Mouse (Mus musculus) frontal cortex, postnatal 25 days (tissue): ENCODE results near the gene Slc7a9.

Experiments
- DNase-seq, 2 experiments: peaks; one replicate each; pipeline ENCODE4 v3.0.0; 2022; ENCODE audit warnings: low spot score in 2 of 2

Slc7a9 gene

GRCm38 (mm10) chr7:35447996-35448846, at the start of gene Slc7a9:
Slc7a9 (plus strand) TSS chr7:35448796.
- no peak for DNase-seq

GRCm38 (mm10) chr7:35401169-35401568, 47.4 kb upstream of the Slc7a9 start:
- no peak for DNase-seq

- no peak for DNase-seq
These were observed 33.4 kb upstream of the Slc7a9 start for GRCm38 (mm10) chr7:35415226-35415625.

GRCm38 (mm10) chr7:35415801-35416653, 32.6 kb upstream of the Slc7a9 start:
- DNase-seq = no peak

GRCm38 (mm10) chr7:35416654-35416948, 32.0 kb upstream of the Slc7a9 start:
- no peak for DNase-seq

GRCm38 (mm10) chr7:35423071-35423470, 25.5 kb upstream of the Slc7a9 start:
- no peak for DNase-seq

- DNase-seq = no peak
These were observed 20.4 kb upstream of the Slc7a9 start for GRCm38 (mm10) chr7:35428146-35428545.

GRCm38 (mm10) chr7:35435266-35435665, 13.3 kb upstream of the Slc7a9 start:
- no peak for DNase-seq

GRCm38 (mm10) chr7:35447501-35447900, 1.1 kb upstream of the Slc7a9 start:
- DNase-seq = no peak

- DNase-seq = no peak
These were observed 271 bp downstream of the Slc7a9 start for GRCm38 (mm10) chr7:35448867-35449266.

GRCm38 (mm10) chr7:35456091-35456814, 7.7 kb downstream of the Slc7a9 start:
- DNase-seq = no peak

- DNase-seq = no peak
These were observed 12.4 kb downstream of the Slc7a9 start for GRCm38 (mm10) chr7:35460971-35461370.

GRCm38 (mm10) chr7:35465027-35465426, 16.4 kb downstream of the Slc7a9 start:
- DNase-seq = no peak

- DNase-seq = no peak
These were observed 19.3 kb downstream of the Slc7a9 start for GRCm38 (mm10) chr7:35467856-35468255.

GRCm38 (mm10) chr7:35470794-35471193, 22.2 kb downstream of the Slc7a9 start:
- no peak for DNase-seq

GRCm38 (mm10) chr7:35476457-35476856, 27.9 kb downstream of the Slc7a9 start:
- DNase-seq = no peak

GRCm38 (mm10) chr7:35485126-35485525, 36.5 kb downstream of the Slc7a9 start:
- no peak for DNase-seq

- DNase-seq = no peak
These were observed 38.0 kb downstream of the Slc7a9 start for GRCm38 (mm10) chr7:35486553-35486952.

GRCm38 (mm10) chr7:35490186-35490585, 41.6 kb downstream of the Slc7a9 start:
- no peak for DNase-seq

GRCm38 (mm10) chr7:35491005-35491404, 42.4 kb downstream of the Slc7a9 start:
- DNase-seq = no peak

GRCm38 (mm10) chr7:35497516-35497915, 48.9 kb downstream of the Slc7a9 start:
- no peak for DNase-seq

- DNase-seq = no peak
These were observed 53.4 kb downstream of the Slc7a9 start for GRCm38 (mm10) chr7:35501995-35502394.
